Mouse (Mus musculus): ENCODE data around the gene Gm9736.
"Not testable (repeated sequence)": the region's sequence is repeated elsewhere in the genome, so short reads cannot be mapped to it uniquely, and the experiment has no call there.

Gene Gm9736

DNA sequence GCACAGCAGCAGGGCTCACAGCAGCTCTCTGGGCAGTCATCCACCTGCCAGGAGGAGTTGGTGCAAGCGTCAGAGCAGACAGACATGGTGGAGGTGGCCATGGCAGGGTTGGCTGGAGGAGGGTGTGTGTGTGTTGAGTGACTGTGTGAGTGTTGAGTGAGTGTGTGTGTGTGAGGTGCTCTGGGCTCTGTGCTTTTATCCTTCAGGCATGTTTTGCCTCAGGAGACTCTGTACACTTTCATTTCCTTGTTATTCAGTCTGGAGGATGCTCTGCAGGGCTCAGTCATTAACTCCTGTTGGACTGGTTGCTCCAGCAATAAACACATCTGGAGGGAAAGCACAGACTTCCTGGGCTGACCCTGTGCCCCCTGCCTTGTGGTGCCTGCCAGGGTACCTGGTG, at the start of gene Gm9736:
Gene Gm9736, minus strand, starts transcription at position 101 of the 400 bp plus-strand sequence.
- in situ Hi-C loops (cut with MboI, MseI), result not testable (repeated sequence)

DNA sequence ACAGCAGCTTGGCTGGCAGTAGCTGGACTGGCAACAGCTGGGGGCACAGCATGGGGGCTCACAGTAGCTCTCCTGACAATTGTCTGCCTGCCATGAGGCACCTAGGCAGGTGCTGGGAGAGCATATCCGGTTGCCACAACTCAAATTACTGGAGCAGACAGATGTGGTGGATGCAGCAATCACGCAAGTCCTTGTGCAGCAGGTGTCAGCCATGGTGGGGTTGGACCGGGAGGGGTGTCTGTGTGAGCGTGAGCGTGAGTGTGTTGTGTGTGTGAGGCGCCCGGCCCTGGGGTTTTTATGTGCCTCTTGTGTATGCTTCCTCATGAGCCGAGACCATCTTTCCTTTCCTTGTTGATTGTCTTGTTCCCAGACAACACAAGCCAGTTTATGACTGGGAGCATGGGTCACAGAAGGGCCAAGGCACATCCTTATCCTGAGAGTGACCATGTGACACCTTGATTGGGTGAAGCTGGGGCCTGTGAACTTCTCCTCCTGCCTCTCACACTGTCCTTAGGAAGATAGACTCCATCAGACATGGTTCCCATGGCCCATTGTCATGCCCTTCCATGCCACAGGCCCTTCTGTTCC, 47.9 kb upstream of the Gm9736 start, which contains the start of gene Gm19668:
Gene Gm19668, minus strand, starts transcription at position 213 of the 588 bp plus-strand sequence.
- in situ Hi-C loops (cut with MboI, MseI), result no loop called here

DNA sequence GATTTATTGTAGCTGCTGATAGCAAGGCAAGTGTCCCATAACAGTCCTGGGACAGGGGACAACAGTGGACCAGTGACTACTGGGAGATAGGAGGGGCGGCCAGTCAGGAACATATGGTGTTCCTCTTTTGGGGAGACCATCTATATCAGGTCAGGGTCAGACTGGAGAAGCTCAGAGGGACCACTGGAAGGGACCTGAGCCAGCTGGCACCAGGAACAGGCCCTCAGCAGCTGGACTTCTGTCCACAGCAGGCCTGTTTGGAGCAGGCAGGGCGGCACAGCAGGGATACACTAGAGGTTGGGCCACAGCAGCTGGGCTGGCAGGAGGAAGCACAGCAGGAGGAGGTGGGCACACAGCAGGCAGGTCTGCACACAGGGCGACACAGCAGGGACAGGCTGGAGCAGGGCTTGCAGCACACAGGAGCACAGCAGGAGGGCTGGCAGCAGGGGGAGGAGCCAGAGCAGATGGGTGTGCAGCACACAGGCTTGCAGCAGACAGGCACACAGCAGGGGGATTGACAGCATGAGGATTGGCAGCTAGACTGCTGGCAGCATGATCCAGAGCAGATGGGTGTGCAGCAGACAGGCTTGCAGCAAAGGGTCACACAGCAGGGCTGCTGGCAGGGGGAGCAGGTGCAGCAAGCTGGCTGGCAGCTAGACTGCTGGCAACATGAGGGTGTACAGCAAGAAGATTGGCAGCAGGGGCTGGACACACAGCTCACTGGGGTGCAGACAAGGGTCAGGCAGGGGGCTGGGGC, 47.2 kb upstream of the Gm9736 start:
- in situ Hi-C loops (cut with MboI, MseI), result not testable (repeated sequence)

DNA sequence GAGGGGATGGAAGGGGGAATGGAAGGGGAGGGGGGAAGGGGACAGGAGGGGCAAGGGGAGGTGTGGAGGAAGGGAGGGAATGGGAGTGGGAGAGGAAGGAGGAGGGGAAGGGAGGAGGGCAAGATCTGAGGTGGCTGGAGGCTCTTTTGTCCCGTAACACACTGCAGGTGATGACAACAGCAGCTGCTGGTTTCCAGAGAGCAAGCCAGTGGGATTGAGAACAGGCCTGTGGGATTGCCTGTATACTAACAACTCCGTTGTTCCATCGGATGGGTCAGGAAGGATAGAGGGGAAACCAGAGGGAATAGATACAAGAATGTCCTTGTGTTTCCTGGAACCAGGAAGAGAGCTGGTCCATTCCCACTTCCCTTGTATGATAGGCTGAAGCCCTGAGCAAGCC, 46.5 kb upstream of the Gm9736 start:
- in situ Hi-C loops (cut with MboI, MseI), result no loop called here

DNA sequence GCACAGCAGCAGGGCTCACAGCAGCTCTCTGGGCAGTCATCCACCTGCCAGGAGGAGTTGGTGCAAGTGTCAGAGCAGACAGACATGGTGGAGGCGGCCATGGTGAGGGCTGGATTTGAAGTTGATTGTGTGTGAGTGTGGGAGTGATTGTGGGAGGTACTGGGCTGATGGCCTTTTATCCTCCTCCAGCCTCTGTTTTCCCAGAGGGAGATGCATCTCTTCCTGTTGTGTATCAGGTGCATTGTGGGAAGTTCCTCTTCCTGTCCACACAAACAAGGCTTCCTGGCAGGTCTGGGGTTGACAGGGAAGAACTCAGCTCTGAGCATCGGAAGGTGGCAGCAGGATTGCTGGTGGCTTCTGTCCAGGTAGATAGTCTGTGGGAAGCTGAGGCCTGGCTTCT, 43.8 kb upstream of the Gm9736 start, which contains the start of gene Gm9639:
Gene Gm9639, minus strand, starts transcription at position 101 of the 400 bp plus-strand sequence.
- in situ Hi-C loops (cut with MboI, MseI), result no loop called here

DNA sequence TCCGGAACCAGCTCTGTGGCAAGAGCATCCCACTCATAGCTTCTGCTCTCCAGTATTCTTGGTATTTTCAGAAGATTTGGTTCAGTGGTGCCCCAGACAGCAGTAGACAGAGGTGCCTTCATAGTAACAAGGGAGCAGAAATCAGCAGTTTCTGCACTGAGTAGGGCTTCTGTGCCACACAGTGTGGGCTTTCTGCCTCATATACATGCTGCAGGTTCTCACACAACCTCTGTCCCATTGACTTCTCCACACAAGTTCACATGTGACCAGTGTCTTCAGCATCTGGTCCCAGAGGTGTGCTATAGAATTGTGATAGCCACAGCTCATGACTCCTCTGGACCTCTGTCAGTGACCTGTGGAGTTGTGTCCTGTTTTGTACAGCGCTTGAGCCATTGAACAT, 37.5 kb upstream of the Gm9736 start:
- in situ Hi-C loops (cut with MboI, MseI), result no loop called here

DNA sequence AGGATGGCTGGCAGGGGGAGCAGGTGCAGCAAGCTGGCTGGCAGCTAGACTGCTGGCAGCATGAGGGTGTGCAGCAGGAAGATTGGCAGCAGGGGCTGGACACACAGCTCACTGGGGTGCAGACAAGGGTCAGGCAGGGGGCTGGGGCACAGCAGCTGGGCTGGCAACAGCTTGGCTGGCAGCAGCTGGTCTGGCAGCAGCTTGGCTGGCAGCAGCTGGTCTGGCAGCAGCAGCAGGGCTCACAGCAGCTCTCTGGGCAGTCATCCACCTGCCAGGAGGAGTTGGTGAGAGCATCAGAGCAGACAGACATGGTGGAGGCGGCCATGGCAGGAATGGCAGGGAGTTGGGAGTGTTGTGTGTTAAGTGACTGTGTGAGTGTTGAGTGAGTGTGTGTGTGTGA, 36.7 kb upstream of the Gm9736 start, which contains the start of gene Gm7137:
Gene Gm7137, minus strand, starts transcription at position 325 of the 400 bp plus-strand sequence.
- in situ Hi-C loops (cut with MboI, MseI), result not testable (repeated sequence)

DNA sequence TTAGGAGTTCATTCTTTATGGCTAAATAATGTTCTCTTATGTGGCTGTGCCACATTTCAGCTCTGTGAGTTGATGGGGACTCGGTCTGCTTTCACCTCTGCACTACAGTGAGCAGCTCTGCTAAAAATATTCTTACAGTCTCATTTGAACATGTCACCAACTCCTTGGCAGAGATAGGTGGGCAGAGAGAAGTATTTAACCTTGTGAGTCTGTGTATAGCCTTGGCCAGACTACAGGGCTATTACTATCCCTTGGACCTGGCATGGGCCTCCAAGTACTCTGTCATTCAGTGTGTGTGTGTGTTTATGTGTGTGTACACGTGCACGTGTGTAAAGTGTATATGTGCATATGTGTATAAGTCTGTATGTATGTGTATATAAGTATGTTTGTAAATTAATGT, 32.2 kb upstream of the Gm9736 start:
- in situ Hi-C loops (cut with MboI, MseI), result not testable (repeated sequence)

DNA sequence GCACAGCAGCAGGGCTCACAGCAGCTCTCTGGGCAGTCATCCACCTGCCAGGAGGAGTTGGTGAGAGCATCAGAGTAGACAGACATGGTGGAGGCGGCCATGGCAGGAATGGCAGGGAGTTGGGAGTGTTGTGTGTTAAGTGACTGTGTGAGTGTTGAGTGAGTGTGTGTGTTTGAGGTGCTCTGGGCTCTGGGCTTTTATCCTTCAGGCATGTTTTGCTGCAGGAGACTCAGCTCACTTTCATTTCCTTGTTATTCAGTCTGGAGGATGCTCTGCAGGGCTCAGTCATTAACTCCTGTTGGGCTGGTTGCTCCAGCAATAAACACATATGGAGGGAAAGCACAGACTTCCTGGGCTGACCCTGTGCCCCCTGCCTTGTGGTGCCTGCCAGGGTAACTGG, 31.3 kb upstream of the Gm9736 start, which contains the start of gene Gm3250:
Gene Gm3250, minus strand, starts transcription at position 101 of the 400 bp plus-strand sequence.
- in situ Hi-C loops (cut with MboI, MseI), result not testable (repeated sequence)

DNA sequence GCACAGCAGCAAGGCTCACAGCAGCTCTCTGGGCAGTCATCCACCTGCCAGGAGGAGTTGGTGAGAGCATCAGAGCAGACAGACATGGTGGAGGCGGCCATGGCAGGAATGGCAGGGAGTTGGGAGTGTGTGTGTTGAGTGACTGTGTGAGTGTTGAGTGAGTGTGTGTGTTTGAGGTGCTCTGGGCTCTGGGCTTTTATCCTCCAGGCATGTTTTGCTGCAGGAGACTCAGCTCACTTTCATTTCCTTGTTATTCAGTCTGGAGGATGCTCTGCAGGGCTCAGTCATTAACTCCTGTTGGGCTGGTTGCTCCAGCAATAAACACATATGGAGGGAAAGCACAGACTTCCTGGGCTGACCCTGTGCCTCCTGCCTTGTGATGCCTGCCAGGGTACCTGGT, 25.7 kb upstream of the Gm9736 start, which contains the start of gene Gm7138:
Gene Gm7138, minus strand, starts transcription at position 101 of the 400 bp plus-strand sequence.
- in situ Hi-C loops (cut with MboI, MseI), result not testable (repeated sequence)

DNA sequence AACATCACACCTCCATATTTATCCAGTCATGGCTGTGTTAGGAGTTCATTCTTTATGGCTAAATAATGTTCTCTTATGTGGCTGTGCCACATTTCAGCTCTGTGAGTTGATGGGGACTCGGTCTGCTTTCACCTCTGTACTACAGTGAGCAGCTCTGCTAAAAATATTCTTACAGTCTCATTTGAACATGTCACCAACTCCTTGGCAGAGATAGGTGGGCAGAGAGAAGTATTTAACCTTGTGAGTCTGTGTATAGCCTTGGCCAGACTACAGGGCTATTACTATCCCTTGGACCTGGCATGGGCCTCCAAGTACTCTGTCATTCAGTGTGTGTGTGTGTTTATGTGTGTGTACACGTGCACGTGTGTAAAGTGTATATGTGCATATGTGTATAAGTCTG, 21.0 kb upstream of the Gm9736 start:
- in situ Hi-C loops (cut with MboI, MseI), result not testable (repeated sequence)

DNA sequence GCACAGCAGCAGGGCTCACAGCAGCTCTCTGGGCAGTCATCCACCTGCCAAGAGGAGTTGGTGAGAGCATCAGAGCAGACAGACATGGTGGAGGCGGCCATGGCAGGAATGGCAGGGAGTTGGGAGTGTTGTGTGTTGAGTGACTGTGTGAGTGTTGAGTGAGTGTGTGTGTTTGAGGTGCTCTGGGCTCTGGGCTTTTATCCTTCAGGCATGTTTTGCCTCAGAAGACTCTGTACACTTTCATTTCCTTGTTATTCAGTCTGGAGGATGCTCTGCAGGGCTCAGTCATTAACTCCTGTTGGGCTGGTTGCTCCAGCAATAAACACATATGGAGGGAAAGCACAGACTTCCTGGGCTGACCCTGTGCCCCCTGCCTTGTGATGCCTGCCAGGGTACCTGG, 20.1 kb upstream of the Gm9736 start, which contains the start of gene Gm3238:
Gene Gm3238, minus strand, starts transcription at position 101 of the 400 bp plus-strand sequence.
- in situ Hi-C loops (cut with MboI, MseI), result not testable (repeated sequence)

DNA sequence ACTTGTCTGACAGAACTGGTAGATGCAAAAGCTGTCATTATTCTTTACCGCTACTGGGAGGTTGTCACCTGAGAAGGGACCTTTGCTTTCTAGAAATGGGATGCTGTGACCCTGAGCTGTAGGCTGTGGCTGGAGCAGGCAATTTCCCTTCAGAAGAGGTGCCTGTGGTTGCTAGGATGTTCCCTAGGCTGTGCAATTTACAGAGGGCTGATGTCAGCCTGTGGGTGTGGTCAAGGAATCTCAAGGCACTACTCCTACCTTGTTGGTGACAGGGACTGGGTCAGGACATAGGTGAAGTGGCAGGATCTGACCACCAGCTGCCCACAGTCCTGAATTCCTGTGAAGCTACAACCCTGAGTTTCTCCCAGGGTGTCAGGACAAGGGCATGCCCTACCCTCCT, 18.6 kb upstream of the Gm9736 start:
- in situ Hi-C loops (cut with MboI, MseI), result no loop called here

DNA sequence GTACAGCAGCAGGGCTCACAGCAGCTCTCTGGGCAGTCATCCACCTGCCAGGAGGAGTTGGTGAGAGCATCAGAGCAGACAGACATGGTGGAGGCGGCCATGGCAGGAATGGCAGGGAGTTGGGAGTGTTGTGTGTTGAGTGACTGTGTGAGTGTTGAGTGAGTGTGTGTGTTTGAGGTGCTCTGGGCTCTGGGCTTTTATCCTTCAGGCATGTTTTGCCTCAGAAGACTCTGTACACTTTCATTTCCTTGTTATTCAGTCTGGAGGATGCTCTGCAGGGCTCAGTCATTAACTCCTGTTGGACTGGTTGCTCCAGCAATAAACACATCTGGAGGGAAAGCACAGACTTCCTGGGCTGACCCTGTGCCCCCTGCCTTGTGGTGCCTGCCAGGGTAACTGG, 8.4 kb upstream of the Gm9736 start, which contains the start of gene Gm3233:
Gene Gm3233, minus strand, starts transcription at position 101 of the 400 bp plus-strand sequence.
- in situ Hi-C loops (cut with MboI, MseI), result not testable (repeated sequence)

DNA sequence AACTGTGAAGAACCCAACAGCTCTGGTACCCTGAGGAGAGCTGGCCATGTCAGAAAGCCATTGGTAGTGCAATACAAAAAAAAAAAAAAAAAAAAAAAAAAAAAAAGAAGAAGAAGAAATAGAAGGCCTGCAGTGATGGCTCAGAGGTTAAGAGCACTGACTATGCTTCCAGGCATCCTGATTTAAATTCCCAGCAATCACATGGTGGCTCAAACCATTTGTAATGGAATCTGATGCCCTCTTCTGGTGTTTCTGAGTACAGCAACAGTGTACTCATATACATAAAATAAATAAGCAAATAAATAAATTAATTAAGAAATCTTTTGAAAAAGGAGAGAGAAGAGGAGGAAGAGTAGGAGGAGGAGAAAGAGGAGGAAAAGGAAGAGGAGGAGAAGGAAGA, 2.3 kb upstream of the Gm9736 start:
- in situ Hi-C loops (cut with MboI, MseI), result no loop called here

DNA sequence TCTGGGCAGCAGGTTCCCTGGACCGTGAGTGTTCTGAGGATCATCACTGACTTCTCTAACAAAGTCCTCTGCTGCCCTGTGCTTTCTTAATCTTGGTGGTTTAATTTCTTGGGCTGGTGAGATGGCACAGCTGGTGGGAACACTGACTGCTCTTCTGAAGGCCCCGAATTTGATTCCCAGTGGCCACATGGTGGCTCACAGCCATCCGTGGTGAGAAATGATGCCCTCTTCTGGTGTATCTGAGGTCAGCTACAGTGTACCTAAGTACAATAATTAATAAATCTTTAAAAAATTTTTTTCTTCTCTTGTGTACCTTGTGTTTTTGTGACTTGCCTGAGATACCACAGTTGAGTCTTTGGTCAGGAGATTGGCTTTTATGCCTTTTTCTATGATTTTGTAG, 1.2 kb upstream of the Gm9736 start:
- in situ Hi-C loops (cut with MboI, MseI), result not testable (repeated sequence)

DNA sequence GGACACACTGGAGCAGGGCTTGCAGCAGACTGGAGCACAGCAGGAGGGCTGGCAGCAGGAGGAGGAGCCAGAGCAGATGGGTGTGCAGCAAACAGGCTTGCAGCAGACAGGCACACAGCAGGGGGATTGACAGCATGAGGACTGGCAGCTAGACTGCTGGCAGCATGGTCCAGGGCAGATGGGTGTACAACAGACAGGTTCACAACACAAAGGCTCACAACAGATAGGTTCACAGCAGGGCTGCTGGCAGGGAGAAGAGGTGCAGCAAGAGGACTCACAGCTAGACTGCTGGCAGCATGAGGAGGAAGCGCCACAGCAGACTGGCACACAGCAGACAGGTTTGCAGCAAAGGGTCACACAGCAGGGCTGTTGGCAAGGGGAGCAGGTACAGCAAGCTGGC, 468 bp downstream of the Gm9736 start:
- in situ Hi-C loops (cut with MboI, MseI), result not testable (repeated sequence)

DNA sequence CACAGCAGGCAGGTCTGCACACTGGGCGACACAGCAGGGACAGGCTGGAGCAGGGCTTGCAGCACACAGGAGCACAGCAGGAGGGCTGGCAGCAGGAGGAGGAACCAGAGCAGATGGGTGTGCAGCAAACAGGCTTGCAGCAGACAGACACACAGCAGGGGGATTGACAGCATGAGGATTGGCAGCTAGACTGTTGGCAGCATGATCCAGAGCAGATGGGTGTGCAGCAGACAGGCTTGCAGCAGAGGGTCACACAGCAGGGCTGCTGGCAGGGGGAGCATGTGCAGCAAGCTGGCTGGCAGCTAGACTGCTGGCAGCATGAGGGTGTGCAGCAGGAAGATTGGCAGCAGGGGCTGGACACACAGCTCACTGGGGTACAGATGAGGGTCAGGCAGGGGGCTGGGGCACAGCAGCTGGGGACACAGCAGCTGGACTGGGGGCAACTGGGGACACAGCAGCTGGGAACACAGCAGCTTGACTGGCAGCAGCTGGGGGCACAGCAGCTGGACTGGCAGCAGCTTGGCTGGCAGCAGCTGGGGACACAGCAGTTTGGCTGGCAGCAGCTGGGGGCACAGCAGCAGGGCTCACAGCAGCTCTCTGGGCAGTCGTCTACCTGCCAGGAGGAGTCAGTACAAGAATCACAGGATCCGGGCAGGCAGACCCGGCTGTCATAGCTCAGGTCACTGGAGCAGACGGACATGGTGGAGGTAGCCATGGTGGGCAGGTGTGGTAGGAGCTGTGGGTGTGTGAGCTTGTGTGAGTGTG, 9.0 kb downstream of the Gm9736 start, which contains the start of gene Gm18596:
Gene Gm18596, minus strand, starts transcription at position 715 of the 765 bp plus-strand sequence.
- in situ Hi-C loops (cut with MboI, MseI), result not testable (repeated sequence)

DNA sequence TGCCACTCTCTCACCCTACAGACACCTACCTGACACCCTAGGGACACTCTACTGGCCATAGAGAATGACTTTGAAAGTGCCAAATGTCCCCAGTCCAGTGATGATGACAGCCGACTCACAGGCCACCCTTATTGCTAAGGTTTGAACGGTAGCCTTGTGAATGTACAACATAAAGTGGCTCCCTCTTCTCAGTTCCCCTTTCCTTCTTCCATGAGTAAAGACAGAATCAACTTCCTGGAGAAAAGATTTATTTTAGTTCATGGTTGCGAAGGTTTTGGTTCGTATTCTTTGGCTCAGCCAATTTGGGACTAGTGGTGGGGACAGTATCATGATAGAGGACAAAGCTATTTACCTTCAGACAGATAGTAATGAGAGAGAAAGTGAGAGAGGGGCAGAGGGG, 12.2 kb downstream of the Gm9736 start:
- in situ Hi-C loops (cut with MboI, MseI), result no loop called here

DNA sequence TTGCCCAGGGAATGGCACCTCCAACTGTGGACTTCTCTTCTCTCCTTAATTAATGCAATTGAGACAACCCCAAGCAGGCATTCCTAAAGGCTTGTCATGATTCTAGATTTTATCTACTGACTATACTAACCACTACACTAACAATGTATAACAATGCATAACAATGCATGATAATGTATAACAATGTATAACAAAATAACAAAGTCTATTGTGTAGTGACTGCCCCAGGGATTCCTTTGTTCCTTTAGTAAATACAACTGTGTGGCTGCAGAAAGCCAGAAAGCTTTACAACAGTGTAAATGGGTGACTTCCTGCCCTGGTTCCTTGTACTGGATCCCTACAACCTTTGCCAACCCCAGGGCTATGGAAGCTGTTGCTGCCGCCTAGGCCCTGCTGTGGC, 15.2 kb downstream of the Gm9736 start:
- in situ Hi-C loops (cut with MboI, MseI), result no loop called here

DNA sequence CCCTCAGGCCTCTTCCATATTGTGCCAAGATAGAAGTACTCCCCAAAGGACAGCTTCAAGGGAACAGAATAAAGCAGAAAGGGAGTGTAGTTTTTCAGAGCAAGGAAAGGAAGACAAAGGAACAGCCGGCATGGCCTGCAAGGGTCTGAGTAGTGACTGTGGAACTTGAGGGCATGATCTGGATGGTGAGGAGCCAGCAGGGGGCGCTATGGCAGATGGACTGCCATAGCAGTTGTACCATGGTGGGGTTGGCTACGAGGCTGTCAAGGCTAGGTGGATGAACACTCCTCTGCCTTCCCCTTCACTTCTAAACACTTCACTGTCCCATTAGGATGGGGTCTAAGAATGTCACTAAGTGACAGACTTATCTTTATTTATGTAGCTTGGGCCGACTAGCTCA, 21.9 kb downstream of the Gm9736 start:
- in situ Hi-C loops (cut with MboI, MseI), result no loop called here

DNA sequence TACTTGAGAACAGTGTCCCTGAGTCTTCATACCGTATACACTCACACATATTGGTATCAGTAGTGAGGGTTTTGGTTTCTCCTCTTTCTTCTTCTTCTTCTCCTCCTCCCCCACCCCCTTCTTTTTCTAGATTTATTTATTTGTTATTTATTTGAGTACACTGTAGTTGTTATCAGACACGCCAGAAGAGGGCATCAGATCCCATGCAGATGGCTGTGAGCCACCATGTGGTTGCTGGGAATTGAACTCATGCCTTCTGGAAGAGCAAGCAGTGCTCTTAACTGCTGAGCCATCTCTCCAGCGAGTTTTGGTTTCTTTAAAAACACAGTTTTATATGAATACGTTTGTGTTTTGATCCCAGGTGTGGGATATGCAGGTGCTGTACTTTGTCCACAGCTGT, 22.9 kb downstream of the Gm9736 start:
- in situ Hi-C loops (cut with MboI, MseI), result no loop called here
